Mouse (Mus musculus) urinary bladder, postnatal 36 days (tissue): ENCODE measurements around the gene Gm9918.

Experiments used
- DNase-seq, 2 experiments: peaks; one replicate each; pipeline ENCODE4 v3.0.0; 2022; ENCODE audit warnings: low spot score in 2 of 2, mixed read lengths in 1 of 2

The Gm9918 gene

GRCm38 (mm10) chr15:102245461-102245881, 24.9 kb upstream of the Gm9918 start:
- DNase-seq = no peak

- peak; percentile 74 to 83 for DNase-seq
These were observed 24.2 kb upstream of the Gm9918 start for GRCm38 (mm10) chr15:102245891-102246741.

GRCm38 (mm10) chr15:102246866-102247251, 23.5 kb upstream of the Gm9918 start:
- peak; percentile 95 to 97 for DNase-seq

DNA sequence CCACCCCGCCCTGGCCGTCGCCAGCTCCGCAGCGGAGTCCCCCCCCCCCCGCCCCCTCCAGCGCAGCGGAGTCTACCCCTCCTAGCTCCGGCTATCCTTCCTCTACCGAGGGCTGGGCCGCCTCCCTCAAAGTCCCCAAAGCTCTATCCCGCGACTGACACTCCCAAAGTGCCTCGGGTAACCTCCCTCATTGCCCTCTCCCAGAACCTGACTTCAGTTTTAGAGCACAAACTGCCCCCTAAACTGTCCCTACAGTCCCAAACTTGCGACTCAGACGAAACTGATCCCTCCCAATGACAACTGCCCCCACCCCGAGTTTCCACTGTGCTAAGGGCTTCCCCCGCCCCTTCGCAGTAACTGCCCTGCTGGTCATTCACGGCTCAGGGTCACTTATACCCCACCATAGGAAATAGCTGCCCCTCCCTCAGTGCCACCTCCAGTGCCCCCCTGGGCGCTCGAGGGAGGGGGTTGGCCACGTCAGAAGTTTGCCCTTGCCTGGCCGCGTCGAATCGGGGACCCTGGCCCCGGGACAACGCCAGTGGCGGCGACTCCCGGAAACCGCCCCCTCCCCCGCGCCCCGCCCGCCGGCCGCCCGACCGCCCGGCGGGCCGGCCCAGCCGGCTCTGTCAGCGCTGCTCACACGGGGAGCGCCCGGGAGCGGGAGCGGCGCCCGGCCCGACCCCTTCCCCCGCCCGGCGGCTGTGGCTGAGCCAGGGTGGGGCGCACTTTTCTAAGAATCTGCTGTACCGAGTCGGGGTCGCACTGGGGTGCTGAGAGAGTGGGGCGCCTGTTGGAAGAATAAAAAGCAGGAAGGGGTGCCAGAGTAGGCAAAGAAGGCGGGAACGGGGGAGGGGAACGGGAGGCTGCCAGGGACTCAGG, 22.9 kb upstream of the Gm9918 start:
- peak; percentile 73 to 82 for DNase-seq

GRCm38 (mm10) chr15:102248131-102248811, 22.1 kb upstream of the Gm9918 start:
- DNase-seq = no peak

DNA sequence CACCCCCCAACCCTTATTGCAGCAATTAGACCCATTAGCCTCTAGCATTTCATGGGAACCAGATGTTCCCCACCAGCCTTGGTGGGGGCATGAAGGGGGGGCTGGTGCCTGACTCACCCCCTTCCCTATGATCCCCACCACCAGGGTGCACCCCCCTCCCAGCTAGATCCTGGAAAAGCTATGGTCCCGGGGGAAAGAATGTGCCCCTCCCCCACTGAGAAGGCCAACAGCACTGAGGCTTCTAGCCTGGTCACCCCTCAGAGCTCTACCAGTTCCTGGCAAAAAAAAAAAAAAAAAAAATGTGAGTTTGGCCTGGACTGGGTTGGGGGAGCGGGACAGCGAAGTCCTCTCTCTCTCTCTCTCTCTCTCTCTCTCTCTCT, 21.6 kb upstream of the Gm9918 start:
- no peak for DNase-seq

- DNase-seq = no peak
These were observed 21.1 kb upstream of the Gm9918 start for GRCm38 (mm10) chr15:102249251-102249691.

GRCm38 (mm10) chr15:102249967-102250366, 20.4 kb upstream of the Gm9918 start:
- DNase-seq = no peak

GRCm38 (mm10) chr15:102250521-102250920, 19.8 kb upstream of the Gm9918 start:
- no peak for DNase-seq

GRCm38 (mm10) chr15:102255547-102256255, 14.7 kb upstream of the Gm9918 start:
- peak in 1 of 2 experiments; percentile 79 for DNase-seq

GRCm38 (mm10) chr15:102256431-102257201, 13.7 kb upstream of the Gm9918 start:
- no peak for DNase-seq

DNA sequence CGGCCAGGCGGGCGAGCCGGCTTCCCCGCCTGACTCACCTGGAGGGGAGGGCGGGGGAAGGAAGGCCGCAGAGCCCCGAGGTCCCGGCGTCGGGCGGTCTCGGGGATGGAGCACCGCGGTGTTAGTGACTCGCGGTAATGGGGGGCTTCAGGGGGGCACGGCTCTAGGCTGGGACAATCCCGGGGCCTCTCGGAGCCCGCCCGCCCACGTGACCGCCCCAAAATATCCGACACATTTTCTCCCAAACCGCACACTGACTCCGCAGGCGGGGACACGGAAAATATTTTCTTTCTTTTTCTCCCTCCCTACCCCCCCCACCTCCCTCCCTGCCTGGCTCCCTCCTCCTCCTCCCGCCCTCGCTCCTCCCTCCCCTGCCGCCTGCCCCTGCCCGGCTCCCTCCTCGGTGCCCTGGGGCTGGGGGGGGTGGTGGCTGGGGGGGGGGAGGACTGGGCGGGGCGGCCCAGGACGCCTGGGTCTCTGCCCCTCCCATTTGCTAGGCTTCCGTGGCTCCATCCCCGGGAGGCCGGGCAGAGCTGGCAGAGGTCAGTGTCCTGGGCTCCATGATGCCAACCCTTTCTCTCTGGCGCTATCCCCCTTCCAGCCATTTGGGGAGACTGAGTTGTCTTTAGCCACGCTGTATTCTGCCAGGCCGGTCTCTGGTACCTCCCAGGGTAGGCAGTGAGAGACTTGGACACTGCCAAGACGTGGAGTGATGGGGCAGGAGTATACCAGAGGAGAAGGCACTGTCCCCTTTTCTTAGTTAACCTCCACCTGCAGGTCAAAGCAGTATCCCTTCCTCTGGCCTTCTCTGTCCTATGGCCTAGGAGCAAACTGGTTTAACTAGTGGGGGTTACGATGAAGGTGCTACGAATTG, 12.9 kb upstream of the Gm9918 start, which contains the start of gene Rarg:
Gene Rarg (minus strand): TSS at position 316 of the 874 bp plus-strand sequence.
- peak in 1 of 2 experiments; percentile 68 for DNase-seq

- peak in 1 of 2 experiments; percentile 78 for DNase-seq
These were observed 12.3 kb upstream of the Gm9918 start for GRCm38 (mm10) chr15:102258076-102258470.

- DNase-seq = no peak
These were observed 11.6 kb upstream of the Gm9918 start for GRCm38 (mm10) chr15:102258581-102259253.

GRCm38 (mm10) chr15:102262582-102262981, 7.8 kb upstream of the Gm9918 start:
- no peak for DNase-seq

- no peak for DNase-seq
These were observed 7.3 kb upstream of the Gm9918 start for GRCm38 (mm10) chr15:102263037-102263436.

DNA sequence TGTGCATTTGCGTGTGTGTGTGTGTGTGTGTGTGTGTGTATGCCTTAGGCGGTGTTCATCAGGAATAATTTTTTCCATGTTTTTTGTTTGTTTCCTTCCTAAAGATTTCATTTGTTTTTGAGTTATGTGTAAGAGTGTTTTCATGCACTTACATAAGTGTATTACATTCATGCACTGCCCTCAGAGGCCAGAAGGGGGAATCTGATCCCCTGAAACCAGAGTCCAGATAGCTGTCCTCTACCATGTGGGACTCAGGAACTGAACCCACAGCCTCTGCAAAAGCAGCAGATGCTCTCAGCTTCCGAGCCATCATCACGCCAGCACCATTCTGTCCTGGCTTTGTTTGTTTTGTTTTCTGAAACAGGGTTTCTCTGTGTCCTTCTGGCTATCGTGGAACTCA, 4.8 kb upstream of the Gm9918 start:
- no peak for DNase-seq

GRCm38 (mm10) chr15:102271441-102271840, 1.1 kb downstream of the Gm9918 start:
- no peak for DNase-seq
